Mouse (Mus musculus) spleen, adult 2 months (tissue): ENCODE measurements at regions not wholly inside any gene's neighbourhood (a gene's known extent, or its start where the extent isn't known, plus 50 kb on each side); places are given as distances from the start of the nearest gene placed in this dataset.

Source experiments
- DNase-seq, 2 experiments: peaks; one replicate each; pipeline versions ENCODE4 v3.0.0 to v3.0.0-alpha.2; 2012 to 2021; ENCODE audit warnings: low spot score in 2 of 2, low read depth in 1 of 2
- H3K27ac ChIP-seq: fragments of 200-500 bp; 2 replicates; pipeline ENCODE4 v1.5.1; 2012; ENCODE audit warnings: low read length, inconsistent platforms; ENCODE audit not compliant: insufficient read depth
- H3K27me3 ChIP-seq: fragments of 200-500 bp; 2 replicates; pipeline ENCODE4 v1.6.1; 2012; ENCODE audit warnings: mild to moderate bottlenecking, moderate library complexity, low read length, inconsistent platforms; ENCODE audit not compliant: control insufficient read depth, insufficient read depth
- H3K36me3 ChIP-seq: fragments of 200-500 bp; 2 replicates; pipeline ENCODE4 v1.6.1; 2012; ENCODE audit warnings: mild to moderate bottlenecking, low read length, inconsistent platforms; ENCODE audit not compliant: control insufficient read depth, insufficient read depth
- H3K4me1 ChIP-seq: fragments of 200-500 bp; 2 replicates; pipeline ENCODE4 v1.6.1; 2011; ENCODE audit warnings: inconsistent platforms; ENCODE audit not compliant: control insufficient read depth, insufficient read depth, insufficient read length
- H3K4me3 ChIP-seq: fragments of 200-500 bp; 2 replicates; pipeline ENCODE4 v1.5.1; 2011; ENCODE audit warnings: mild to moderate bottlenecking, inconsistent platforms; ENCODE audit not compliant: insufficient read depth, insufficient read length; ENCODE audit errors: extremely low read depth
- CTCF ChIP-seq: fragments of 200-500 bp; IDR thresholded peaks from 2 replicates; pipeline ENCODE4 v1.5.1; 2011; ENCODE audit warnings: mild to moderate bottlenecking, inconsistent platforms; ENCODE audit not compliant: insufficient read depth, insufficient read length, insufficient replicate concordance; ENCODE audit errors: extremely low read depth
- POLR2A ChIP-seq: fragments of 200-500 bp; IDR thresholded peaks from 2 replicates; pipeline ENCODE4 v1.6.1; 2011; ENCODE audit warnings: low read depth, low read length, inconsistent platforms
- WGBS: fragments of 180-500 bp; shearing (Covaris S2); methylation state at CpG from one replicate; pipeline ENCODE4 v1.1.7; 2018; 5-methylcytosine and 5-hydroxymethylcytosine counted together

GRCm38 (mm10) chr7:133432343-133432742 is 169.6 kb downstream of the Tex36 start:
- peaks cover 4% of the 10 kb centered on the region; the same call in 1 of the 2 replicates for H3K4me1 ChIP-seq
- peak in 1 of 2 experiments; percentile 0 for DNase-seq
- TF ChIP-seq POLR2A = no peak
- no peak for TF ChIP-seq CTCF
- H3K27me3 ChIP-seq = no peaks in the 10 kb centered on the region
- H3K4me3 ChIP-seq = no peak overlapping the region
- no peak overlapping the region for H3K27ac ChIP-seq
- no peaks in the 10 kb centered on the region for H3K36me3 ChIP-seq
- 23% methylated on average over 1 of the region's 1 CpGs for WGBS

- Histone ChIP-seq H3K4me1 (no peaks in the 10 kb centered on the region), H3K36me3 (no peaks in the 10 kb centered on the region), H3K27ac (no peak overlapping the region), H3K27me3 (no peaks in the 10 kb centered on the region), H3K4me3 (no peak overlapping the region)
- no peak for TF ChIP-seq POLR2A
- no peak for TF ChIP-seq CTCF
- 55% methylated on average over 2 of the region's 2 CpGs for WGBS
- no peak for DNase-seq
These were observed 199.9 kb downstream of the Tex36 start for GRCm38 (mm10) chr7:133402072-133402471.

GRCm38 (mm10) chr7:133400691-133401090 is 201.3 kb downstream of the Tex36 start:
- Histone ChIP-seq H3K36me3 (no peaks in the 10 kb centered on the region), H3K27me3 (no peaks in the 10 kb centered on the region), H3K27ac (no peak overlapping the region), H3K4me1 (no peaks in the 10 kb centered on the region), H3K4me3 (no peak overlapping the region)
- WGBS = 75% methylated on average over 4 of the region's 4 CpGs
- no peak for DNase-seq
- TF ChIP-seq CTCF (no peak), POLR2A (no peak)

GRCm38 (mm10) chr7:133388716-133389115 is 213.2 kb downstream of the Tex36 start:
- no peak for DNase-seq
- Histone ChIP-seq H3K4me1 (no peaks in the 10 kb centered on the region), H3K27me3 (no peaks in the 10 kb centered on the region), H3K27ac (no peak overlapping the region), H3K36me3 (no peaks in the 10 kb centered on the region), H3K4me3 (no peak overlapping the region)
- no peak for TF ChIP-seq CTCF
- no peak for TF ChIP-seq POLR2A
- 86% methylated on average over 6 of the region's 6 CpGs for WGBS

- Histone ChIP-seq H3K27ac (no peak overlapping the region), H3K4me1 (no peaks in the 10 kb centered on the region), H3K27me3 (no peaks in the 10 kb centered on the region), H3K4me3 (no peak overlapping the region), H3K36me3 (no peaks in the 10 kb centered on the region)
- no peak for DNase-seq
- 61% methylated on average over 7 of the region's 7 CpGs for WGBS
- TF ChIP-seq POLR2A = no peak
- no peak for TF ChIP-seq CTCF
These were observed 219.8 kb downstream of the Tex36 start for GRCm38 (mm10) chr7:133382032-133382712.

- no peak for DNase-seq
- 93% methylated on average over 1 of the region's 1 CpGs for whole genome bisulfite sequencing
- Histone ChIP-seq H3K4me3 (no peak overlapping the region), H3K27me3 (no peaks in the 10 kb centered on the region), H3K4me1 (no peaks in the 10 kb centered on the region), H3K27ac (no peak overlapping the region), H3K36me3 (no peaks in the 10 kb centered on the region)
- TF ChIP-seq POLR2A (no peak), CTCF (no peak)
These were observed 222.6 kb downstream of the Tex36 start for GRCm38 (mm10) chr7:133379373-133379772.

GRCm38 (mm10) chr7:133378338-133378737 is 223.6 kb downstream of the Tex36 start:
- TF ChIP-seq POLR2A = no peak
- TF ChIP-seq CTCF = no peak
- no peak overlapping the region for H3K27ac ChIP-seq
- no peak overlapping the region for H3K4me3 ChIP-seq
- H3K4me1 ChIP-seq = no peaks in the 10 kb centered on the region
- 88% methylated on average over 5 of the region's 5 CpGs for WGBS
- H3K36me3 ChIP-seq = no peaks in the 10 kb centered on the region
- no peaks in the 10 kb centered on the region for H3K27me3 ChIP-seq
- no peak for DNase-seq
